Mouse (Mus musculus) duodenum, adult 2 months (tissue): ENCODE data around the gene Chn2. TPM values are rescaled to one million over a fixed set of nuclear protein-coding genes. Genes with fewer than 3 reads are reported as not detected.

Experiments used
- polyA plus RNA-seq: library from polyadenylated mRNA; depleted of rRNA; stranded (reverse); fragments of >200 nt; gene quantifications from 2 replicates; pipeline ENCODE4 v1.2.3, GENCODE M21; 2012; ENCODE audit warnings: low replicate concordance; rRNA removed

Chn2 gene
- 49.9 and 87.7 TPM in 2 replicates for polyA plus RNA-seq

GRCm38 (mm10) chr6:54039357-54039804, at the start of gene Chn2:
Chn2 (plus strand) TSS chr6:54039554.

GRCm38 (mm10) chr6:54325246-54325885, 286.0 kb downstream of the Chn2 start, which contains the start of gene Prr15:
Prr15 (plus strand) TSS chr6:54325835.

Other genes starting within 250 kb of the Chn2 start
- 4.6 and 4.9 TPM in 2 replicates for gene Tril, start 218.7 kb upstream of the Chn2 start, polyA plus RNA-seq
- not detected in 2 replicates for gene Cpvl, start 60.9 kb upstream of the Chn2 start, polyA plus RNA-seq